Mouse (Mus musculus) heart, postnatal 0 days (tissue): ENCODE data around the gene Wnt7b.

ENCODE experiments used
- CTCF ChIP-seq: IDR thresholded peaks from 2 replicates; pipeline ENCODE4 v1.5.1; 2016; ENCODE audit warnings: antibody characterized with exemption, control low read depth, low read depth
- EP300 ChIP-seq: IDR thresholded peaks from 2 replicates; pipeline ENCODE4 v1.6.1; 2016; ENCODE audit warnings: antibody characterized with exemption, low read depth

DNA sequence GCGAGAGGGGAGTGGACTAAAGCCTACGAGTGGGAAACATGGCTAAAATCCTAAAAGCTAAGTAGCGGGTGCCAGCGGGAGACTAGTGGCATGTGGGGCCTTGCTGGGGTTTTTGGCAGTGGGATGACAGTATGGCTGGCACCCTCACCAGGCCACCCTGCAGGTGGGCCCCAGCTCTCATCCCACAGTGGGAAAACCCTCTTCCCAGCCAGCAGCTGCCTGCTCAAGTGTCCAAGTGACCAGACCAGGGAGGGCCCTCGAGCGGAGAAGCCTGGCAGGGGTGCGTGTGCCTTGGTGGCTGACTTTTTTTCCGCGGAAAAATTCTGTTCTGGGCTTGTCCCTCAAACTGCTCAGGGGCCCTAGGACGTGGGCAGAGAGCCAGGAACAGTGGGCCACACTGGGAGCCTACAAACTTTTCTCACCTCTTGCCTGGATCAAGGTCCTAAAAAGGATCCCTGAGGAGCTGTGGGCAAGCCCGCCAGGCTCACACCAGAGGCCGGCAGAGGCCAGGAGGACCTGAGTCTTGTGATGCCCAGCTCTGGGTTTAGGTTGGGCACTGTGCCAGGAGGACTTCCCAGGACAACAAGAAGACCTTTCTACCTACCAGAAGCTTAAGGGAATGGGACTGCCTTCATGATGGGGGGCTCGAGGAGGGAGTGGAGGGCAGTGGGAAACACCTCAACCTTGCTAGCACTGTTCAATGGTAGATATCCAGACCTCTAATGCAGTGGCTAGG, 18.1 kb downstream of the Wnt7b start:
- TF ChIP-seq CTCF (no peak), EP300 (no peak)
